Mouse (Mus musculus): Measurements from ENCODE around the gene Tnfrsf9. TPM values are rescaled to one million over a fixed set of nuclear protein-coding genes. Genes with fewer than 3 reads are reported as not detected.
"Not testable (repeated sequence)": the region's sequence is repeated elsewhere in the genome, so short reads cannot be mapped to it uniquely, and the experiment has no call there.

Tnfrsf9 gene
- polyA plus RNA-seq (2012; rRNA removed), result 1.3 and 2.6 TPM in 2 replicates

- peak; percentile 93 to 98 for DNase-seq (ENCODE audit: extremely low spot score in 1 of 2, low spot score in 1 of 2)
These were observed at the start of gene Tnfrsf9, which contains the start of gene Park7 for GRCm38 (mm10) chr4:150914290-150914733. TSS of gene Tnfrsf9 (plus strand) at chr4:150914562. TSS of gene Park7 (minus strand) at chr4:150914437.

DNA sequence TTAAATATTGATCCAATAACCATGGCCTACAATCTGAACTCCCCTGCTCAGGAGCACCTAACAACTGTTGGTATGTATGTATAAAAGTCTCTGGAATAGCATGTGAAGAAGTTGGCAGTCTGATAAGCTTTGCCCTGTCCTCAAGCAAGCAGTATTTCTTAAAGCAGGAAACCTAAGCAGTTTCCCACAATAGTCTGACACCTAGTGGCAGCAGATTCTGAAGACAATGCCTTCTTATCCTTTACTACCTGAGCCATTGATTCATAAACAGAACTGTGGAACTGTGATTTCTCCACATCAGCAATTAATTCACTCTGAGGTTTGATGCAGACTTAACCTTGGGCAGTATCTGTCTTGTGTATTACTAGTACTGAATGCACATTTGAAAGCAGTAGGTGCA is 49.0 kb upstream of the Tnfrsf9 start:
- DNase-seq (ENCODE audit: extremely low spot score in 1 of 2, low spot score in 1 of 2), result peak in 1 of 2 experiments; percentile 50

- DNase-seq (ENCODE audit: extremely low spot score in 1 of 2, low spot score in 1 of 2), result no peak
These were observed 48.3 kb upstream of the Tnfrsf9 start for GRCm38 (mm10) chr4:150866069-150866468.

- DNase-seq (ENCODE audit: extremely low spot score in 1 of 2, low spot score in 1 of 2), result no peak
These were observed 47.9 kb upstream of the Tnfrsf9 start for GRCm38 (mm10) chr4:150866494-150866893.

DNA sequence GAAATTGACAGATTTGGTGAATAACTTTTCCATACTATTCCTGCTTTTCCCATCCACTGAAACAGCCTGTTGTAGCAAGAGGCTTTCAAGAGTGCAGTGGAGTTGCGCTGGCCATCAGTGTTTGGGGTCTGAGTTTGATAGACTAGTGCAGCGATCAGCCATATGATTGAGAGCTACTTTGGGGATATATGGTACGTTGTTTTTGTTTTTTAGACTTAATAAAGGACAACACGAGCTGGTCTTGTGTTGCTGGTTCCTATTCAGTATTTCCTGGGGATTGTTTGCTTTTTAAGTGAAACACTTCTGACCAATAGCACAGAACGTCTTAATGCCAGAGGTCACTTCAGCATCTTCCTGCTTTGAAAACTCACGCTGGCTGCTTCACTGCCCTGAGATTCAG is 46.2 kb upstream of the Tnfrsf9 start:
- DNase-seq (ENCODE audit: extremely low spot score in 1 of 2, low spot score in 1 of 2), result no peak

- DNase-seq (ENCODE audit: extremely low spot score in 1 of 2, low spot score in 1 of 2), result no peak
These were observed 45.5 kb upstream of the Tnfrsf9 start for GRCm38 (mm10) chr4:150868859-150869258.

GRCm38 (mm10) chr4:150869276-150870197 is 44.8 kb upstream of the Tnfrsf9 start:
- DNase-seq (ENCODE audit: extremely low spot score in 1 of 2, low spot score in 1 of 2), result no peak

- no peak for DNase-seq (ENCODE audit: extremely low spot score in 1 of 2, low spot score in 1 of 2)
These were observed 43.4 kb upstream of the Tnfrsf9 start for GRCm38 (mm10) chr4:150870963-150871391.

DNA sequence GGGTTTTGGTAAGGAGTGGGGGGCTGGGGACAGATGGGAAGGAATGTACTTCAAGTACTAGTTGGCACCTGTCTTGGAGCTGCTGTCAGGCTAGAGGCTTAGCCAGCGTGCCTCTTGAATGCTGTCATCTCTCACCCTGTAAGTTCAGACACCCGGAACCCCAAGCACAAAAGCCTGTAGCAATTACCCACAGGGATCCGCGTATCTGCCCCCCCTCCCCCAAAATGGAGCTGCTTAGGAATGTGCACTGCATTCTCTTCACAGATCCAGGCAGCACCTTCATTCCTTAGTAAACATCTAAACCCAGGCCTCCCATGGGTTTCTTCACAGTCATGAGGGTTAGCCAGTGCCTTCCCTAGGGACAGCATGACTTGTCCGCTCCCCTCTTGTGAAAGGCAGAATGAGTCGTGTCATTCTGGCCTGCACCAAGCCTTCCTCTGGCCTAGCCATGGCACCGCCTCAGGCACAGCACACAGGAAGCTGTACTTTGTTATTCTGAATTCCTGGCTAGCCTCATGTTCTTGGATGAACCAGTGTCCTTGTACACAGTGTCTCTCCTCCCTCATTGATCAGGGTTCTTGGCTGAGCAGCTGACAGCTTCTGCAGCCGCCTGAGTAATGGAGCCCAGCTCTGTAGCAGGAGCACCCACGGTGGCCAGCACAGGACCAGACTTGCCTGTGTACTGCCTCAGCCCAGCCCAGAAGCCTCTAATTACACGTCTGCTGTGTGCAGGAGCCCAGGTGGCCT is 42.8 kb upstream of the Tnfrsf9 start:
- DNase-seq (ENCODE audit: extremely low spot score in 1 of 2, low spot score in 1 of 2), result no peak

- no peak for DNase-seq (ENCODE audit: extremely low spot score in 1 of 2, low spot score in 1 of 2)
These were observed 42.2 kb upstream of the Tnfrsf9 start for GRCm38 (mm10) chr4:150872139-150872651.

- DNase-seq (ENCODE audit: extremely low spot score in 1 of 2, low spot score in 1 of 2), result no peak
These were observed 41.7 kb upstream of the Tnfrsf9 start for GRCm38 (mm10) chr4:150872681-150873080.

GRCm38 (mm10) chr4:150874416-150874815 is 39.9 kb upstream of the Tnfrsf9 start:
- DNase-seq (ENCODE audit: extremely low spot score in 1 of 2, low spot score in 1 of 2), result not testable (repeated sequence)

DNA sequence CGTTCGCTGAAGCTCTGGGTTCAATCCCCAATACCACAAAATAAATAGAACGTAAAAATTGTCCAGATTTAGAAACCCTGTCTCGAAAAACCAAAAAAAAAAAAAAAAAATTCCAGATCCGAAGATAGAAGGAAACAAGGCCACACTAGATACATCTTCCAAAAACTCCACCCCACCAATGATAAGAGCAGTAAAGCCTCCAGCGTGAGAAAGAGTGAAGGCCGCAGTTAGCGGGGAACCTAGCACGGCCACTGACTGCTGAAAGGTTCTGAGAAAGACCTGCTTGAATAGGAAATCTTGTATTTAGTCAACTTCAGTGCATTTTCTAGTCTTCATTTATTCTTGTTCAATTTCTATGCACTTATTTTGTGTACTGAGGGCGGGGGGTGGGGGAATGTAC is 39.0 kb upstream of the Tnfrsf9 start:
- no peak for DNase-seq (ENCODE audit: extremely low spot score in 1 of 2, low spot score in 1 of 2)

- DNase-seq (ENCODE audit: extremely low spot score in 1 of 2, low spot score in 1 of 2), result no peak
These were observed 34.7 kb upstream of the Tnfrsf9 start for GRCm38 (mm10) chr4:150879631-150880030.

DNA sequence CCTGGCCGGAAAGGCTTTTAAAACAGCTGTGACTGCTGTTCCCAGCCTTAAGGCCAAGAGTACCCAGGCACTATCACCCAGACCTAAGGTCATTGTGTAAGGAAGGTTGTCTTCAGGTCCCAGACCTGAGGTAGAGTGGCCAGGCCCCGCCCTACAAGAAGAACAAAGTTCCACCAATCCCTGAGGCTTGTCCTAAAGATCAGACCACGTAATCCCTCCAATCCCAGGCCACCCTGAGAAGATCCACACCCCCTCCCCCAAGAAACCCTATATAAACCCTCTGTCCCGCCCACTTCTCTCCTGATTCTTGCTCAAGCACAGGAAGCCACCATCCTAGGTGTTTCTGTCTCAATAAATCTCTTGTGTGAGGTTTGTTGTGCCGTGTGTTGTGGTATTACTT is 34.0 kb upstream of the Tnfrsf9 start:
- DNase-seq (ENCODE audit: extremely low spot score in 1 of 2, low spot score in 1 of 2), result no peak

- no peak for DNase-seq (ENCODE audit: extremely low spot score in 1 of 2, low spot score in 1 of 2)
These were observed 31.7 kb upstream of the Tnfrsf9 start for GRCm38 (mm10) chr4:150882632-150883031.

DNA sequence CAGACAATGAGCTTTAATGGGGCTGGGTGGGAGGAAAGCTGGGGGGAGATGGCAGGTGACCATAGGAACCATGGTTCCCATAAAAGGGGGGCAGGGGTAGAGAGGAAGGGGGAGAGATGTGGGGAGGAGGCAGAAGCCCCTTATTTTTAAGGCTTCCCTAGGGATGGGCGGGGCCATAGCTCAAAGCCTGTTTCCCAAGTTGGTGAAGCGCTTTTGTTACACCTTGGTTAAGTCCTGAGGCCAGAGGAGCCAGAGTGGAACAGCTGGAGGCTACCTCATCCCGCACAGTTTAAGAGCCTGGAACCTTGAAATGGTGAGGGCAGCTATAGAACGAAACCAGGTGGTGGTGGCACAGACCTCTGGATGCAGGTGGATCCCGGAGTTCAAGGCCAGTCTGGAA is 26.5 kb upstream of the Tnfrsf9 start:
- DNase-seq (ENCODE audit: extremely low spot score in 1 of 2, low spot score in 1 of 2), result no peak

- no peak for DNase-seq (ENCODE audit: extremely low spot score in 1 of 2, low spot score in 1 of 2)
These were observed 25.9 kb upstream of the Tnfrsf9 start for GRCm38 (mm10) chr4:150888492-150888891.

GRCm38 (mm10) chr4:150889273-150889954 is 24.9 kb upstream of the Tnfrsf9 start:
- DNase-seq (ENCODE audit: extremely low spot score in 1 of 2, low spot score in 1 of 2), result no peak

- no peak for DNase-seq (ENCODE audit: extremely low spot score in 1 of 2, low spot score in 1 of 2)
These were observed 24.4 kb upstream of the Tnfrsf9 start for GRCm38 (mm10) chr4:150889955-150890315.

GRCm38 (mm10) chr4:150891308-150891707 is 23.1 kb upstream of the Tnfrsf9 start:
- no peak for DNase-seq (ENCODE audit: extremely low spot score in 1 of 2, low spot score in 1 of 2)

Data from frontal cortex, adult 2 months (tissue).